Mouse (Mus musculus): ENCODE data around the gene Ttc12.

The Ttc12 gene

DNA sequence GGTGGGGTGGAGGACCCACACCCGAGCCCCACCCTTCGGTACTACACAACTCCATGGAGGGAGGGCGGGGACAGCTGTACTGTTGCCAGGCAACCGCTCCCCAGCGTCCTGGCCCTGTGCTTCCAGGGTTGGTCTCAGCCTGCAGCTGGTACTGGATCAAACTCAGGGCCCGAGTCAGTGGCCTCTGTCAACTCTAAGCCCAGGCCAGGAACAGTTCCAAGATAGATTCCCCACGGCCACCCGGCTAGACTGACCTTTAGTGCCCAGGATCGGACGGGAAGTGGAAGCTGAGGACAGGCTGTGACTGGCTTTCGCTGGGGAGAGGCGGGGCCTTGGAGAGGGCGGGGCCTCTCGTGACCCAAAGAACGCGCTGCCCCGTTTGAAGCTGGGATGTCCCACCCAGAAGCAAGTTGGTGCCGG, at the start of gene Ttc12:
Gene Ttc12, minus strand, starts transcription at position 334 of the 420 bp plus-strand sequence.
- peak; percentile 61 to 67 for DNase-seq

GRCm38 (mm10) chr9:49534958-49535357, 48.9 kb upstream of the Ttc12 start:
- DNase-seq: no peak

DNA sequence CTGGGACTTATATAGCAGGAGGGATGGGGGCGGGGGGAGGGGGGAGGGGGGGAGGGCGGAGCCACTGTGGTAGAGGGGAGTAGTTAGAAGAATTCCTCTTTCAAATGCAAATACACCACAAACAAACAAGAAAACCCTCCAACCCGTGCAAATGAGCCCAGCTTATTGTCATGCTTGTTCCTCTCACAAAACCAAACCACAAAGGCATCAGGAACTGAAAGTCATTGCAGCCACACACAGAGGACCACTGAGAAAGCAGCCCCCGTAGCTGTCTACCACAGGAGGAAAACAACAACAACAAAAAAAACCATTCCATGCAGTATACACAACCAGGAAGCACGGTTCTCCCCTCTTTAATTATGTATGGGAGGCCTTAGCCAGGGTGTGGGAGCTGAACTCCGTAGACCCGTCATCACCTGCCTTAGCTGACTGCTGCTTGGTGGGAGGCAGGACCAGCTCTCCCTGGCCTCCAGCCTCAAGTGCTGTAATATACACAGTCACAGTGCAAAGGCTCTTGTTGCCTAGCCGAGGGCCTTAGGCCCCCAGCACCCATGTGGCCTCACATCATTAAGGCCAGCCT, 48.0 kb upstream of the Ttc12 start:
- DNase-seq: no peak

DNA sequence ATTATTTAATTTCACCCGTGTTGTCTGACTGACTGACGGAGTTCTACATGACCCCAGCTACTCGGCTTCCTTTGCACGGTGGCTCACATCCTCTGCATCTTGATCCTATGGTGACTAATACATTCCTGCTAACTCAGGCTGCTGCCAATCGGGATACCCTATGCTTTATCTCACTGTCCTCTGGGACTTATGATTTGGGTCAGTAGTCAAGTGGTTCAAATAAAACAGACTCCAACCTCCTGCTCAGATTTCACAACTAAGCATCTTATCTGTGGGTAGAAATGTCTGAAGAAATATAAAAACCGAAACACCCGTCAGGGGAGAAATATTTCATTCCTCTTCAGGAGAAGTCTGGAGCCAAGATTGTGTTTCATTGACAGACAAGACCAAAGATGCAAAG, 47.4 kb upstream of the Ttc12 start:
- no peak for DNase-seq

DNA sequence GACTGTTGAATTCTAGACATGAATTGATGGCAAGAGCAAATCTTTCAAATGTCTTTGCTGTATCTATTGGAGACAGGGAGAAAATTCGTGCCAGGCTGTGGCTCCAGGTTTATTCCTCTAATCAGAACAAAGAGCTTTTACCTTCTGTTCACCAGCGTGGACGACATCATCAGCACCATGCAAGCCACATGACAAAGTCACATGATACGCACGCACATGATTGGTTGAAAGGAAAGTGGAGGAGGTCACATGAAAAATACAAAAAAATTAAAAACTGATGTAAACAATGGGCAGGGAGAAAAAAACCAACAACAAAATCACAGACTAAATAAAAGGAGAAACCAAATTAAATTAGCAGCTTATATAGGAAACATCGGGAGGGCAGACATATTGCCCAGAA, 45.8 kb upstream of the Ttc12 start:
- no peak for DNase-seq

- no peak for DNase-seq
These were observed 45.2 kb upstream of the Ttc12 start for GRCm38 (mm10) chr9:49531257-49531656.

- DNase-seq: no peak
These were observed 44.7 kb upstream of the Ttc12 start for GRCm38 (mm10) chr9:49530739-49531138.

DNA sequence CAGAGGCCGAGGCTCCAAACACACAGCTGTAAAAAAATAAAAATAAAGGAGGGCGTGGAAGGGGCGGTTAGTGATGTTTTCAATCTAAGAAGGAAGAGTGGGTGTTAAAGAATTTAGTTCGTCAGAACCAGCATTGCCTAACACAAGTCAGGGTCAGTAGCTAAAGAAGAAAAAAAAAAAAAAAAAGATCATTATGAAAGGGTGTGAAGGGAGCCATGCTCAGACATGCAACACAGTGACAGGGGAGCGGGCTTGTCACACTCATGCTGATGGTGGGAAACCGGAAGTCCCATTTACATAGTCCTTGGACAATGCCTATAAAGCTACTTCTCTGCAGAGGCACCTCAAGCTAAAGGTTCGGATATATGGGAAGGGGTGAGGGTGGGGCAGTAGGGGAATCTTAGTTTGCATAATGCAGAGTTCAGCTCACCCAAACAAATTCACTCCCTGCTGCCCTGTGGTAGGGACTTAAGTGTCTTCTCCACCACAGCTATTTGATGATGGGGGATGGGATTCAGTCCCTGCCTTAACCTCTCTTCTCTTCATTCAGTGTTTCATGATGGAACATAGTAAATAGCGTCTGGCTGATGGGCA, 43.4 kb upstream of the Ttc12 start:
- DNase-seq: no peak

GRCm38 (mm10) chr9:49528943-49529342, 42.9 kb upstream of the Ttc12 start:
- DNase-seq: peak; percentile 51 to 75

GRCm38 (mm10) chr9:49528026-49528425, 42.0 kb upstream of the Ttc12 start:
- no peak for DNase-seq

- peak in 1 of 2 experiments; percentile 27 for DNase-seq
These were observed 41.3 kb upstream of the Ttc12 start for GRCm38 (mm10) chr9:49527340-49527739.

- DNase-seq: no peak
These were observed 38.7 kb upstream of the Ttc12 start for GRCm38 (mm10) chr9:49524721-49525120.

DNA sequence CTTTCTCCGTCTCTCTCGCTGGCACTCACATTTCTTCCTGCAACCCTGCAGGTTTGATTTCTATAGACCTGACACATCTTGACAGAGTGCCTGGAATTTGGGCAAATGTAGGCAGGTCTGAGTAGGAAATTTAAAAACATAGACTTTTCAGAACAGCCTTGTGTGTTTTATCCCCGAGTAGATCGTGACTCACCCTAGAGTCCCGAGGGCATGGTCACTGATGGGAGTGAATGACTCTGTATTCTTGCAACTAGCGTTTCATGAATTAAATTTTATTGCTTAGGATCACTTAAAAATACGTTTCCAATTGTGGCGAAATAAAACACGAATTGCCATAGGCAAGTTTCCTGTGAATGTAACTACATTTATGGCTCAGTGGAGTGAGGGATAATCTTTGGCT, 37.9 kb upstream of the Ttc12 start:
- DNase-seq: no peak

DNA sequence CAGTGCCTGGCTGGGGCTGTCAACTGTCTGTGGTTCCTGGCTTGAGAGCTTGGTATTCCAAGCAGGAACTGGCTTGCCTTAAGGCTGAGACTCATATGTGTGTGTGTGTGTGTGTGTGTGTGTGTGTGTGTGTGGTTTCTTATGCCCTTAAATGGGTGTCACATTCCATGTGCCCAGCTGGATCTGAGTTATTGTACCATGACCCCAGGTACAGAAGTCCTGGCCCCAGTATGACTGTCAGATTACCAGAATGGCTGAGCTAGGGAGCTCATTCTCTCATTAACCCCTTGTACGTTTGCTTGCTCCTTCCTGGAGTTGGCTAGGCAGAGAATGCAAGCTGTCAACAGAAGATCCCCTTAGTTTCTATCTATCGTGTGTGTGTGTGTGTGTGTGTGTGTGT, 28.3 kb upstream of the Ttc12 start:
- DNase-seq: no peak

- no peak for DNase-seq
These were observed 24.6 kb upstream of the Ttc12 start for GRCm38 (mm10) chr9:49510666-49511065.

GRCm38 (mm10) chr9:49509628-49510027, 23.6 kb upstream of the Ttc12 start:
- DNase-seq: no peak

- DNase-seq: no peak
These were observed 23.1 kb upstream of the Ttc12 start for GRCm38 (mm10) chr9:49509094-49509493.

DNA sequence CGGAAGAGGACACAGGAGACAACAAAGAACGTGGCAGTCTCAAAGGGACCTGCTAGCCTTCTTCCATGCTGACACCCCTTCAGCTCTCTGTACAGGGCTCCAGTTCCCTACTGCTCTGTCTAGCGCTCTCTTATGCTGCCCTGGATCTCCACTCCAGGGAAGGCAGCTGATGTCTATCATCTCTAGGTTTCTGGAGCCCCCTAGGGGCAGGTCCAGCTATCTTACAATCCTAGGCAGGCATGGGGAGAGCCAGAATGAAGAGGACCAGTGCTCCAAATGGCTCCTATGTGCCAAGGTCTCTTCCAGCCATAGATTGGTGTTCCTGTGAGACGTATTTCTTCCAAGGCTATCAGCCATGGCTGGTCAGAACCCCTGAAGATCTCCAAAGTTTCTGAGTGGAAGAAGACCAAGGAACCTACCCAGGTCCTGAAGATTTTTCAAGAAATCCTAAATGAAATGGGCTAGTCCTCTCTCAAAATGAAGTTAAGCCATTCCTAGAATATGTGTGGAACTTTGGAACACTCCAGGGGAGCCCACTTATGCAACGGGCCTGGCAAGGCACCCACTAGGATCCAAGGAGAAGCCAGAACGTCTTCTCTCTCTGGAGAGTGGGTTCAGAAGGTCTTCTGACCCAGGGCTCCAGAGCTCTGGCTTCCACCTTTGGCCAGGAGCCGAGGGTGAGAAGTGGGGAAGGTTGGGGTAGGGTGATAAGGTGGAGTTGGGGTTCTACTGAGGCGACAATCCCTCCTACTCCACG, 22.0 kb upstream of the Ttc12 start:
- peak in 1 of 2 experiments; percentile 24 for DNase-seq

DNA sequence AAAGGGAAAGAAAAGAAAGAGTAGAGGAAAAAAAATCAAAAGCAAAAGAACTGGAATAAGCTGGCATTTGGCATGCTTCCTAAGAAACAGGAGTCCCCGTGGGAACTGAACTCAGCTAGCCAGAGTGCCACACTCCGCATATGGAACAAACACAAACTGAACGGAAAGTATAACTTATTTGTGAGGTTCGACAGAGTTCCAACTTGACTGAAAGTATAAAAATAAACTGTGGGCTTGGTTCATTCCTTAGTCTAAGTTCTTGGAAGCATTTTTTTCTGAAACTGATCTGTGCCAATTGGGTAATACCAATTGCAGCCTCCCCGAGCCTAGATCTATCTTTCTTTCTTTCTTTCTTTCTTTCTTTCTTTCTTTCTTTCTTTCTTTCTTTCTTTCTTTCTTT, 18.6 kb upstream of the Ttc12 start:
- DNase-seq: no peak

- no peak for DNase-seq
These were observed 16.2 kb upstream of the Ttc12 start for GRCm38 (mm10) chr9:49502245-49502644.

- no peak for DNase-seq
These were observed 13.9 kb upstream of the Ttc12 start for GRCm38 (mm10) chr9:49499878-49500277.

GRCm38 (mm10) chr9:49493979-49494649, 8.1 kb upstream of the Ttc12 start:
- peak; percentile 64 to 73 for DNase-seq

- no peak for DNase-seq
These were observed 4.6 kb upstream of the Ttc12 start for GRCm38 (mm10) chr9:49490609-49491008.

Measured in cerebellum, postnatal 25 days (tissue).